Mouse (Mus musculus) CD4-positive helper T cell, adult 2 months (primary cell): ENCODE results near the gene Gm21958.

Source experiments
- DNase-seq: peaks from one replicate; pipeline ENCODE4 v3.0.0-alpha.2; 2012; ENCODE audit warnings: low read depth, missing footprints, low spot score

Gene Gm21958

DNA sequence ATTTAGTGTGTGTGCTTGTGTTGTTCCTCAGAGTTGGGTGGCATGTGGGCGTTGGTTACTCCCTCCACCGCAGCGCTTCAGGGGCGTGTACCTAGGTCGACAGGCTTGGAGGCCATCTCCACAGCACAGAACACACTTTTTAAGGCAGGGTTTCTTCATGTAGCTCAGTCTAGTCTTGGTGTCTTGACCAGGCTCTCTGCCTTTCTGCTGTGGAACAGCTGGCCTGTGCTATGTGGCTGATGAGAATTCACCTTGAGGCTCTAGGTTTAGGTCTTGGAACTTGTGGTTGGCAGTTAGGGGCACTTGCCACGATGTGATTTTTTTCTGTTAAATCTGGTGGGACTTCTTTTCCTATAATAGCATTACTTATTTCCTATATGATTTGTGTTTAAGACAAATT lies at the start of gene Gm21958:
TSS of gene Gm21958 (minus strand) at position 101 of the 400 bp plus-strand sequence.
- no peak for DNase-seq

DNA sequence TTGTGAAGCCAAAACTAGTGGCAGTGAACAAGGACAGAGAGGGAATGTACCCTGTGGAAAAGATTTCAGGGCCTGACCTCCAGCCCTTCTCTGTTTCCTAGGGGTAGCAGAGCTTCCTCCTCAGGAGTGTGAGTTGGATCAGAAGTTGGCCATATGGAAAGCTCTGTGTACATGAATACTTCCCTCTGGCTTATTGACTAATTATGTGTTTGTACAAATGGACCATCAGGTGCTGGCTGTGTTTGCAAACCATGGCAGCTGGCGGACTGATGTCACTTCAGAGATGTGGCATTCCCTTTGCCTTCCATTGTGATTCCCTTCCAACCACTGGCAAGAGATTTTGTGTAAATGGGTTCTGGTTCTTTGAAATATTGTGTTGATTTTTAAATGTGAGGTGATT lies 47.1 kb upstream of the Gm21958 start:
- no peak for DNase-seq

DNA sequence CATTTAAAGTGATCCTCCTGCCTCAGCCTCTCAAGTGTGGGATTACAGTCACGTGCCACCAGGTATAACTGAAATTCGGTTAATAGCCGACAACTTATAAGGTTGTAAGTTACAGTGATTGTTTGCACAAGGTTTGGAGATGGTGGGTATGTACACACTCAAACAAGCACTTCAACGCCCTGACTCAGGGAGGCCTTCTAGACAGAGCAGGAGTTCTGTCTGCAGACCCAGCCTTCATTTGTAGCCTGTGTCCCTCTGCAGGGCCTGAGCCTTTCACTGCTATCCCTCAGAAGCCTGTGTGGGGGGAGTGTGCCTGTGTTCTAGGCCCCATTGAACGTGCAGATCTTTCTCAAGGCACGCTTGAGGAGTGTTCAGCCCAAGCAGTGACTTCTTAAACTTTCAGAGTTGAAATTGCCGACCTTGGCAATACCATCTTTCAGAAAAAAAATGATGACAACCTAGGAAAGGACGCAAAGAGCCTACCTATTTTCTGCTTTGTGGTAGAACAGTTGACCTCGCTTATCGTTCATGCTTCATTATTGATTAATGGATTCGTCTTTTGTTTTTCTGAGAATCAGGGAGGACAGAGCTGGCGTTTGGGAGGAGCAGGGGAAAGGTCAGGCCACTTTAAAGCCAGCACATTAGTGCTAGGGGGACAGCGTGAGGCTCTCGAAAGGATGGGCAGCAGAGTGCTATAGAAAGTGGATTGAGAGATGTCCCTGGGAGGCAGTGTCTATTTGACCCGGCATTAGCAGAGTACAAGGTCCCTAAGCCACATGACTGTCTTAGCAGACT lies 46.4 kb upstream of the Gm21958 start:
- DNase-seq: no peak

DNA sequence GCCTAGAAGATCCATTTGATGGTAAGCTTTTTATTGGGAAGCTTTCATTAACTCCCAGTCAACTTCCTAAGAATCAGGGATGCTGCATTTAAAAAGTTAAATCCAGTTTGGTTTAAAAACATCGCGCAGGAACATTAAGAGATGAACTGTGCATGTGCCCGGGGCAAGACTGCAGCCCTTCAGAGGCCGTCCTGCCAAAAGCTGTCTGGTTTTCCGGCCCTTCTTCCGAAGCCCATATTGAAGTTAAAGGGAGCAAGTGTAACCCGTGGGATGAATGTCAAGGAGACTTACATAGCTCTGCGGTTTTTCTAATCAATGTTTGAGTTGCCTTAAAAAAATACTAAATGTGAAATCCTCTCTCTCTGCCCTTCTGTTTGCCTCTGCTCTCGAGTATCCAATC lies 45.1 kb upstream of the Gm21958 start:
- DNase-seq: no peak

DNA sequence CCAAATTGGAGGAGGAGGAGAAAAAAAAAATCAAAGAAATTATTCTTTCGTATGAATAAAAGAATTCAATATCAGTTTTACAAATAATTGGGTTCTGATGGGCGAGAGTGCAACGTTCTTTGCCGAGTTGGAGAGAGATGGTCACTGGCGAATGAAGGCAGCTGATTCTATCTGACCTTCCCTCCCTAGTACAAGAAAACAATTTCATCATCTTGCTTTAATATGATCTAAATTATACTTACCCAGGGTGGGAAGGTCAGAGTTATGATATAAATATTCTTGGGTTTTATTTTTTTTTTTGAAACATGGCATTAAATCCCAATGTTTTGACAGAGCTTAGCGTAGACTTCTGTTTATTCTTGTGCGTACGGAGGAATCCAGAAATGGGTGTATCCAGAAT lies 43.3 kb upstream of the Gm21958 start:
- no peak for DNase-seq

DNA sequence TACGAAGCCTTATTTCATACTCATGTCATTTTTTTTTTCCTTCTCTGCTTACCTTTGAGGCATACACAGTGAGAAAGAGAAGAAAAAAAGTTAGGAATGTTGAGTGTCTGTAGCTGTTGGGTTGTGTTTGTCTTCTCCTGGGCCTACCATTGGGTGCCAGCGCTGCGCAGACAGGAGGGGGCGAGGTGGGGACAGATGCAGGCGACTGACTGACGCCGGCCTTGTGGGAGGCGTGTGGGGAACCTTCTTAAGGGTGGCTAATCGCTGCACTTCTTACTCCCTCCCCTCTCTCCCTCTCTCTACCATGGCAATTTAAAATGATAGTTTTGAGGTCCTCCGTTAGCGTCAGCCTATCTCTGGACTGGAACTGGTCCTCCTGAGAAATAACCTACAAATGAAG lies 41.9 kb upstream of the Gm21958 start:
- no peak for DNase-seq

DNA sequence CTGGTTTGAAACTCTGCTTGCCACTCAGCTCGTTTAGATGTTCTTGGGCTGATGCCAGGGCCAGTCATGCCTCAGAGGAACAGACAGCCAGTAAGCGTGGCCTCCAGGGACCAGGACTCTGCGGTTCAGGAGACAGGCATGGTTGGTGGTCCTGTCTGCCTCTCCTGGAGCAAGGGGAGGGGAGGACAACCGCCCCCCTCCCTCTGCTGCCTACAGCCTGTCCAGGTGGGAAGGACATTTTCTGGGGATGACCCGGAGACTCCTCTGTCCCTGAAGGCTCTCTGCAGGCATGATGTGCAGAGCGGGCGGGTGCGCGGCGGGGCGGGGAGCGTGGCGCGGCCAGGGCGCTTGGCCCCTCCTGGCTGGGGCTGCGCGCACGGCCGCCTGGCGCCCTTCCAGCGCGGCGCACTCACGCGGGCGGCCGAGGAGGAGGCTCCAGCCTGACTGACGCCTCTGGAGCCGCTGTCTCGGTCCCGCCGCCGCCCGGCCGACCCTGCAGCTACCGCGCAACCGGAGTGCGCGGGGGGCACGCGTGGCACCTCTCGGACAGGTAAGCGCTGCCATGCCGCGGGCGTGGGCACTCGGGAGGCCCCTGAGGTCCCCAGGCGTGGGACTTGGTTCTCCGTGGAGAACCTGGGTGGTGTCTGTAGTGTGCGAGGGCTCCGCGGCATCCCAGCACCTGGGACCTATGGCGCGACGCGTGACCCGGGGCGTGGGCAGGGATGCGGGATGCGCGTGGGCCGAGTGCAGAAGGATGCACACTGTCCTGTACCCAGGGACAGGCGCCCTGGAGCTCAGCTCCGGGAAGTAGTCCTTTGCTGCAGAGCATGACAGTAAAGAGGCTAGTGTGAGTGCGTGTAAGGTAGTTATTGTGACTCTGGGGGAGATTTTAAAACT lies 41.2 kb upstream of the Gm21958 start, which contains the start of gene Smad9:
TSS of gene Smad9 (plus strand) at position 438 of the 897 bp plus-strand sequence.
- DNase-seq: no peak

DNA sequence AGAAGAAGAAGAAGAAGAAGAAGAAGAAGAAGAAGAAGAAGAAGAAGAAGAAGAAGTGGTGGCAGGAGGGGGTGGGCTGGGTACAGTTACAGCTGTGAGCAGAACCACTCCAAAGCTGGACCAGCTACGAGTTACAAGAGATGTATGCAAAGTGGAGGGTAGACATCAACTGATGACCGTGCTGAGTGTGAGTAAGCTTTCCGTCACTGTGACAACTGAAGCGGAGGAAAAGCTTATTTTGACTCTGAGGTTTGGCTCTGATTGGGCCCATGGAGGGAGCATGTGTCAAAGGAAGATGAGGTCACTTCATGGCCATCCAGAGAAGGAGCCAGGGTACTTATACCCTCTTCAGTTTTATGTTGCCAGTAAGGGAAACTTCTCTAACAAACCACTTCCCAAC lies 39.3 kb upstream of the Gm21958 start:
- no peak for DNase-seq

DNA sequence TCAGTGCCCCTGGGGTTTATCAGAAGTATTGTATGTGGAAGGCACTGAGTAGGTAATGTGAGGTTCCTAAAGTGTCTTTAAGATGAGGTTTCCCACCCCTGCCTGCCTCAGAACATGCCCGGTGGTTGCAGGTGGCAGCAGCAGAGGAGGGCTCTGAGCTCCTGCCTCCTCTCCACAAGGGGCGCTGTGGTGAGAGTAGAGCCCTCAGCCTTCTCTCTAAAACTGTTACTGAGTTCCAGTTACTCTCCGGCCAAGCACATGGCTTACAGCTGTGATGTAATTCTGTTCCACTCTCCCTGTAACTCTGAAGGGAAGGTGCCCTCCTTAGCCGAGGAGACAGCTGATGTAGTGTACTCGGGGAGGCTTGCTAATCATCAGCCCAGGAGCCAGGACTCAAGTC lies 31.6 kb upstream of the Gm21958 start:
- DNase-seq: no peak

DNA sequence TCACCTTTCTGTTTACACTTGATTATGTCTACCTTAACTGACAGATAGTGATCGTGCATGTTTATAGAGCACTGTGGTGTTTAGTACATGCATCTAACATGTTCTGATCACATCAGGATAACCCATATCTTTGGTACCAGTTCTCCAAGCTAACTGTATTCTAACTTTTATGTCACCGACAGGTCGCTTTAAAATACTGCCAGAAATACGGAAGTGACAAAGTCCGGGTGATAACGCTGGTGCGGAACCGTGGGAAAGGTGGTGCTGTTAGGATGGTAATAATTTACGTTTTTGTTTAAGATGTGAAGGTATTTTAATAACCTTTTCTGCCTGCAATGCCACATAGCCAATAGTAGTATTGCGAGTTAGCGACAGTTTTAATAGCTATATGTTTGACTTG lies 27.8 kb upstream of the Gm21958 start:
- no peak for DNase-seq

DNA sequence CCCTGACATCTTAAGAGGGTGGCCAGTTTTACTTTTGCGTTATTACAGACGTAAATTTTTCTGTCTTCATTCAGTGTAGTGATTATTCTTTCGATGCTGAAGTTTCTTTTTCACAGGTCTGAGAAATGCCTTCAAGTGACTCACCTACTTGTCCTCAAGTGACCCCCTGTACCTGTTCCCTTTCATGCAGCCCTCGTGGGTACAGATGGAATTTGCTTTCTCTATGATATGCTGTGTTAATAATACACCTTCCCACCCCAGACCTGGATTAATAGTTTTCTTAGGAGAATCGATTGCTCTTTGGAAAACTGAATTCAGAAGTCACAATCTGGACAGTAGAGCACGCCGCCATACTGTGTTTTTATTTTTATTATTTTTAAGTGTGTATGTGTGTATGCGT lies 23.2 kb upstream of the Gm21958 start:
- no peak for DNase-seq

DNA sequence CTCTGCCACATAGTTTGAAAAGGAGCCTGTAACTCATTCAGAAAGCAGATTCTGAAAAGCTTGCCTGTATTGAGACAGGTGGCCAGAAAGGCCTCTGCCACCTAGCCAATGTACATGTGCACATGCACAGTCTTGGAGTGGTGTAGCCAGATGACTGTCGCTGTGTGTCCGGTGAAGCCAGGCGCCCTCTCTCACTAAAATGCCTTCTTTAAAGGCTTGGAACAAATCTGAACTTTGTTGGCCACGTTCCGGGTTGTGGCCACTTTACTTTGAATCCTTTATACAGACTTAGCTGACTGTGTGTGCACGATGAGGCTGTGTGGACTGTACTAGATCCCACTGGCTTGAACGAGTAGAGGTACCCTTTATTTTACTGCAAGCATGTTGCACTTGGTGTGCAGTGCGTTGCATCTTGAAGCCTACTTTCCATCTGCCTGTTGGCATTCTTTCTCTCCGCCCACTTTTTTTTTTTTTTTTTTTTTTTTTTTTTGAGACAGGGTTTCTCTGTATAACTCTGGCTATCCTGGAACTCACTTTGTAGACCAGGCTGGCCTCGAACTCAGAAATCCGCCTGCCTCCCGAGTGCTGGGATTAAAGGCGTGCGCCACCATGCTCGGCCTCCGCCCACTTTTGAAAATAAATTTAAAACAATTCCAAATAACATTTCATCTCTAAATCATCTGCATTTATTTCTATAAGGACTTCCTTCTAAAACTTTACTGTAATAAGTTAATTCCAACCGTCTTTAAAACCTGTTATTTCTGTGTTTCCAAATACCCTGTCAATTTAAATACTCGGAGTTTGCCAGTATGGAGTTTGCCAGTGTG lies 22.2 kb upstream of the Gm21958 start:
- DNase-seq: peak; percentile 25

DNA sequence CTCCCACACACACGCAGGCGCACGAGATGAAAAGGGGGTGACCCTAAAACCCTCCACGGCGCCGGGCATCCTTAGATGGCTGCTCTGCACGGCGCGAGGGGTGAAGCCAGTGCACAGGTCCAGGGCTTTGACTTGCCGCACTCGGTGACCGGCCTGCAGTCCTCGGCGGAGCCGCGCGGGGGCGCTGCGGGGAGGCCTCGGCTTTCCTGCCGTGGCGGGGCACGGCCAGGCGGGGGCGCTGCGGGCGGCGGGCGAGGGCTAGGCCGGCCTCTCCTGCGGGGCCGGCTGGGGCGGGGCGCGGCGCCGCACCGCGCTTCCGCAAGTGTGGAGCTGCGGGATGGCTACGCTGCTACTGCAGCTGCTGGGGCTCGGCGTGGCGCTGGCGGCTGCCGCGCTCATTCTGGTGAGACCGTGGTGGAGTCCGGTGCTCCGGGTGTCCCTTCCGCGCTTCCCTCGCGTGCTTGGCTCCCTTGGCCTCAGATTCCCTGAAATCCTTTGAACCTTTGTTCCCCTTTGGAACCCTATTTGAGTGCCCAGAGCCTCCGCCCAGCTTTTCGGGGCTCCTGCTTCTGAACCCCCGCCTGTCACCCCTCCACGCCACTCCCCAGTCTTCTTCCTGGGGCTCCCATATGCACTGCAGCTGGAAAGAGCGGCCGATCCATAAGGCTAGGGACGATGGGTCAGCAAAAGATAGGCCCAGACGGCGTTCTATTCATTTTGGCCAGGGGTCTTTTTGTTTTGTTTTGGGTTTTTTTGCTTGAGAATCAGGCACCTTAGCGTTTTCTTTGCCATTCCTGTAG lies 21.3 kb upstream of the Gm21958 start, which contains the start of the genes Exosc8 and Alg5:
TSS of gene Exosc8 (minus strand) at position 147 of the 800 bp plus-strand sequence.
TSS of gene Alg5 (plus strand) at position 293 of the 800 bp plus-strand sequence.
- DNase-seq: peak; percentile 90

DNA sequence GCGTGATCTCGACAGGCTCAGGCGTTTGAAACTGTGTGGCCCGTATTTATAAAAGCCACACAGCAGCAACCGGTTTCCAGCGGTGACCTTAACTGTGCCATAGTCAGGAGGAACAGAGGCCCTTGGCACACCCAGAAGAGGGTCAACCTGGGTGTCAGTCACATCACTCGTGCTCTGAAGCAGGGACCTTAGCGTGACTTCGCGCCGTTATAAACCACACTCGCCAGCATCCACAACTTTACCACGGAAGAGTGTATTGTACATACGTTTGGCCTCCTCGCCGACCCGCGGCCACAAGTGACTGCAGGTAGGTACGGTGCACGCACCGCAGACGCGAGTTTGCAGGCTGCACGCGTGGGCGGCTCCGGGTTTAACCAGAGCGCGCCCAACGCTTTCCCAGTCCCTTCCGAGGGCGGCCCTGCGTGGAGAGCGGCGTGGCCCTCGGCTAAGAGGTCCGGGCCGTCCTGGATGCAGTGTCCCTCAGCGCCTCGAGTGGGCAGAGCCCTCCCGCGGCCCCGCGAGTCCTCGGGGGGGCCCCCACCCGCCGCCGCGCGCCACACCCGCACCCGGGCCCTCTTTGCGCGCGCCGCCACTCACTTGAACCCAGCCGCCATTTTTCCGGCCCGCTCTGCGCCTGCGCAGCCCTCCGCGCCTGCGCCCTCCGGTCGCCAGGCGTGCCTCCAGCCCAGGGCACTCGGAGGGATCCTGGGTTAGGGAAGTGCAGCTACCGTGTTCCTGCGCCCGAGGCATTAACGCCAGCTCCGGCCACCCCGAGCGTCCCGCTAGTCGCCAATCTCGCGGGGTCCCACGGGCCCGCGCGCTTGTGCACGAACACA lies 20.5 kb upstream of the Gm21958 start:
- peak; percentile 94 for DNase-seq

DNA sequence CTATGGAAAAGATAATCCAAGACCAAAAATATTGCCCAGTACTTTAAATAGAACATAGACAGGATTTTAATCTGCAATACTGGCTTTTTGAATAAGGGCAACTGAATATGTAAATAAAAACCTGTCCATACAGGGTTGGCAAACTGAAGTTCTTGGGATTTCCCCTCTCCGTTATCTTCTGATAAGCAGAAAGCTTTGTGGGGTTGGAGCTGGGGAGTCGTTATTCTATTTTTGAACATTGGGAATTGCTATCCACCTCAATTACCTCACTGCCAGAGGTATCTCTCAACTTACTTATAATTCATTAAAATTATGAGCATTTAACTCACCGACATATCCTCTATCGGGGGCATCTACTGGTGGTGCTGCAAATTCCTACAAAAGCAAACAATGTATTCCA lies 18.2 kb upstream of the Gm21958 start:
- DNase-seq: no peak

DNA sequence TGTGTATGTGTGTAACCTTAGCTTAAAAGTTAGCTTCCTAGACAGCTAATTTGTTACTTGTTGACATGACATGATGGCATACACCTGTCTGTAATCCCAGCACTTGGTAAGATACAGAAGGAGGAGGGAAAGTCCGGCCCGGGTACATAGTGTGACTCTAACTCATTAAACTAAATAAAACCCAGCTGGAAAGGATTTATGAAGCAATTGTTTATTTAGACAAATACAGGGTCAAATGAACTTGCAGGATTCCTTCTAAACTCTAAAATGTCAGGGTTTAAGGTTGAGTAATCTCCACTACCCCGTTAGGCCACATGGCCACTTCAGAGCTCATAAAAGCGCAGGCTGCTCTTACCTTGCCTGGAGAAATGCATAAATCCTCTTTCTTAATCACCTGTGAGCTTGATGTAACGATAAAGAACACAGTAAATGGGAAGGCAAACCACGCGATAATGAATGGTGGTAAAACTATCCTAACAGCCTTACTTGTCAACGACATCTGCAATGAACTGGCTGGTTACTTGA lies 17.5 kb upstream of the Gm21958 start:
- no peak for DNase-seq

DNA sequence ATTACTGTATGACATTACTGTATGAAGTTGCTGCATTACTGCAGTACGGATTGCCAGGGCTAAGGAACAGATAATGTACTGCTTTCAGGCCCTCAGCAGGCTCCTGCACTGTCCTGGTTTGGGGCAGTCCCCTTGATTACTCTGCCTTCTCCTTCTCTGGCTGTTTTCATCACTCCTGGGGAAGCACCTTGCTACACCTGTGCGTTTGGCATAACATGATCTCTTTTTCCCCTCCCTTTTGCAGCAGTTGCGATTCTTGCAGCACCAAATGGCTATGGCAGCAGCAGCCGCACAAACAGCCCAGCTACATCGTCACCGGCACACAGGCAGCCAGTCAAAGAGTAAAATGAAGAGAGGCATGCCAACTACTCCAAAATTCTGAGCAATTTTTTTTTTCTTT lies 13.9 kb upstream of the Gm21958 start:
- no peak for DNase-seq

DNA sequence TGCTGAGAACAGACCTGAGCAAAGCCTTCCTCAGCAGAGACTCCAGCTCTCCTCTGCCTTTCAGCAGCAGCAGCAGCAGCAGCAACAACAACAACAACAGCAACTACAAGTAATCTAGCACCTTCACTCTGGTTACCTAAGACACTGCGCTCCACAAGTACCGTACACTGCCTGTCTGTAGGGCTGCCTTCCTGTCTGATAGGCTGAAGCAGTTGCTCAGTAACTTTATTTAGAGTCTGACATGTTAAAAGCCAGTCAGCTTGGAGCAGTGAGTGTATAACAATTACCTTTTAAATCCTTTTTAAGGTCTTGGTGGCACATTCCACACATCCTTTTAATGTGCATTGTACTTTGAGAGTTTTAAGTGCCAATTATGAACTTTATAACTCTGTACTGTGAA lies 13.4 kb upstream of the Gm21958 start:
- DNase-seq: no peak

DNA sequence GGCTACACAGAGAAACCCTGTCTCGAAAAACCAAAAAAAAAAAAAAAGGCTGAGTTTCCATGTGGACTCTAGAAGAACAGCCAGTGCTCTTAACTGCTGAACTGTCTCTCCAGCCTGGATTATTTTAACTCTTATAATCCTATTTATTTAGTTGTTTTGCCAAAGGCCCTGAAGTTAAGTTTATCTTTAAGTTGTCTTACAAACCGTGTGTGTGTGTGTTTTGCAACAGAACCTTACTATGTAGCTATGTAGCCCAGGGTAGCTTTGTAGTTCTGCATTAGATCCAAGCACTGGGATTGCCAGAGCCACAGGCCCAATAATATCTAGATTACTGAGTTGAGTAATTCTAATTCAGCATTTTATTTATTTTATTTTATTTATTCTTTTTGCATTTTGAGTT lies 11.2 kb upstream of the Gm21958 start:
- DNase-seq: no peak
